Mouse (Mus musculus): ENCODE results near the gene Abce1. TPM values are rescaled to one million over a fixed set of nuclear protein-coding genes. Genes with fewer than 3 reads are reported as not detected.

The Abce1 gene
- polyA plus RNA-seq (2014; fragmentation: Illumina TruSeq; extraction: RNeasy Lipid Tissue Mini Kit (QIAGEN cat#74804); ENCODE audit: low replicate concordance) = 143 TPM

DNA sequence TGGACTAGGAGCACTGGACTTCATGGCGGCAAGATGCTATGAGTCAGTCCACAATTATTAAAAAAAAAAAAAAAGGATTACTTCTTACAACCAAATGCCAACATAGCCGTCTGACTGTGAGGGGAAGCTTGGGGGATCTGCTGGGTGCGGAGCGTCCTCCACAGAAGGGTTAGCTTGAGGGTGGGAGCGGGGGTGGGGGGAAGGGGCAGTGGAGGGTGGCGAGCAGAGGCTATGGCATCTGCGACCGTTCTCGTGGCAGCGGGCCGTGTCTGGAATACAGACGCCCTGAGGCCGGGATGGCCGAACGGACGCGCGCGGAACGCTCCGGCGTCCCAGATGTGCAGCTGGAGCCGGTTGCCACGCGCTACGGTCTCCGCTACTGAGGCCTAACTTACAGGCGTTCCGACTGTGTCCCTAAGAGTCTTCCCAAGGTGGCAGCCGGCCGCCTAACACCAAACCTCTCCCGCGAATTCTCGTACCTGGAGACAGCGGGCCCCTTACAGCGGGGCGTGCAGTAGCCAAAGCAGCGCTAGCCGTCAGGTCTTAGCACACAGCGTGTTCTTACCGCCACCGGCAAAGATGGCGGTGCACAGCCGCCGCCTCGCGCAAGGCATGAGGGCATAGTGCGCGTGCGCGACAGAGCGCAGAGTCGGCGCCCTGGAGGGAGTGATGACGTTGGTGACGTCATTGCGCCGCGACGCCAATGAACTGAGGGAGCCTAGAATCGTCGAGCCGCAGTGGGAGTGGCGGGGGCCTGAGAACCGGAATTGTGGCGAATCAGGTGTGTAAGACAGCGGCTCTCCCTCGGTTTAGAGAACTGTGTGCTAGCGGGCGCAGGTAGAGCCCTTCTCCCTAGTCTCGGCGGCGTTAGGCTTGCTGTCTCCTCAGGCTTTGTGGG lies at the start of gene Abce1, which contains the start of gene Anapc10:
TSS of gene Abce1 (minus strand) at position 677 of the 898 bp plus-strand sequence.
TSS of gene Anapc10 (plus strand) at position 757 of the 898 bp plus-strand sequence.

DNA sequence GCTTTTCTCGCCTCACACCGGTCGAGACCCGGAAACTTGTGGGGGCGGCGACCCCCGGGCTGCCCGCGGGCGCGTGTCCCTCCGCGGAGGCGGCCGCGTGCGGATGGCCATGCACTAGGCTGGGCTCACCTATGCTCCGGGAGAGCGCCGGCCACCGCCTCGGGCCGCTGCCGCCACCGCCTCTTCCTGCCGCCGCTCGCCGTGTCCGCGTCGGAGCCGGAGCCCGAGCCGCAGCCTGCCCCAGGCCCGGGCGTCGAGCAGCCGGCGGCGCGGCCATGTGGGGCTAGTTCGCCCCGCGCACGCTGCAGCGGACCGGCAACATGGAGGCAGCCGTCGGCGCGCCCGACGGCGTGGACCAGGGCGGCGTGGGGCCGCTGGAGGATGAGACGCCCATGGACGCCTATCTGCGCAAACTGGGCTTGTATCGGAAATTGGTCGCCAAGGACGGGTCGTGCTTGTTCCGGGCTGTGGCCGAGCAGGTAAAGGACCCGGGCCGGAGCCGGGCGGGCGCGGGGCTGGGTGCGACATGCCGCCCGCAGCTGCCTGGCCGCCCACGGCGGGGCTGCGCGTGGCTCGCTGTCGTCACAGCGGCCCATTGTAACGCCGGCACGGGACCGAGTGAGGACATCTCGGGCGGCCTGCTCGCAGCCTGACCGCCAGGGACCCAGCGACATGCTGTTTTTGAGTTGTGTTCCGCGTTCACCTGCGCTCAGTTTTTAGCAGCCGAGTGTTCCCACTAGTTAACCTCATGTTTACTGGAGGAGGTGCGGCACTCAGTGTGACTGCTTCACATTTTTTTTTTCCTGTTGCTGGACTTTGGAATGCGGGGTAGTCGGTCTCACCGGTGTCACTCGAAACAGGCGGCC lies 71.7 kb downstream of the Abce1 start, which contains the start of gene Otud4:
TSS of gene Otud4 (plus strand) at position 33 of the 866 bp plus-strand sequence.

Other genes with a start within 250 kb of the Abce1 start
- 65.0 TPM for gene Otud4, start 72.1 kb downstream of the Abce1 start, polyA plus RNA-seq (2014; fragmentation: Illumina TruSeq; extraction: RNeasy Lipid Tissue Mini Kit (QIAGEN cat#74804); ENCODE audit: low replicate concordance)
- 33.1 TPM for gene Anapc10, start 80 bp upstream of the Abce1 start, polyA plus RNA-seq (2014; fragmentation: Illumina TruSeq; extraction: RNeasy Lipid Tissue Mini Kit (QIAGEN cat#74804); ENCODE audit: low replicate concordance)

Measured in small intestine, adult 10 weeks (tissue).